Mouse (Mus musculus) kidney, adult 2 months (tissue): ENCODE results near the gene Poglut1.

Experiments
- CTCF ChIP-seq: fragments of 200-500 bp; conservative IDR thresholded peaks from 2 replicates; pipeline ENCODE4 v1.5.1; 2011; ENCODE audit warnings: low read depth, mild to moderate bottlenecking, control low read depth, low read length, moderate library complexity, mixed read lengths; ENCODE audit not compliant: insufficient read depth, insufficient read length
- POLR2A ChIP-seq: fragments of 200-500 bp; IDR thresholded peaks from one replicate; pipeline ENCODE4 v1.6.1; 2011; ENCODE audit warnings: low read depth, low read length, control low read depth

- TF ChIP-seq POLR2A, result no peak
- TF ChIP-seq CTCF, result no peak
Measured at GRCm38 (mm10) chr16:38571481-38571880, 21.4 kb upstream of the Poglut1 start.
